Mouse (Mus musculus): Measurements from ENCODE around the gene Ccdc85c. TPM values are rescaled to one million over a fixed set of nuclear protein-coding genes. Genes with fewer than 3 reads are reported as not detected.

The Ccdc85c gene
- polyA plus RNA-seq, 1 experiment, result 7.0 TPM

DNA sequence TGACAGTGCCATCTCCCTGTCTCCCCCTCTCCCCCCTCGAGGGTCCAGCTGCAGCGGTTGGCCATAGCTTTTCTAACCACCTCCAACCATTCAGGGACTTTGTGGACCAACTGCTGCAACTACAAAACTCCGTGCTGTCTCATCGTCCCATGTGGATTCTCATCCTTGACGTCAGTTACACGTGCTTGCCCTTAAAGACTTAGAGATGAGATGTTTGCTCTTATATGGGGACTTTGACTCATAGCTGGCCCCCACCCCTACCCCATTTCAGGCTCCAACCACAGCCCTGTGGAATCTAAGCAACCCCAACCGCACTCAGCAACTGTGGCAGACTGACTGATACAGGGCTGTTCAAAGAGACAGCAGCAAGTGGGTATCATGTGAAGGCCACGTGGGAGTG is 29.9 kb upstream of the Ccdc85c start:
- no peaks in the 10 kb centered on the region for H3K79me3 ChIP-seq (ENCODE audit: low read depth)
- no peaks in the 10 kb centered on the region for H3K27me3 ChIP-seq (ENCODE audit: control insufficient read depth, insufficient read depth, insufficient read length)
- H3K4me3 ChIP-seq (ENCODE audit: insufficient read depth, poor library complexity, severe bottlenecking), result no peak overlapping the region
- TF ChIP-seq MYOD1 (IDR thresholded peaks at IDR 0.05; ENCODE audit: control insufficient read depth, insufficient read length, low read depth), result no peak
- TF ChIP-seq MAX (IDR thresholded peaks at IDR 0.05), result peak; percentile 61
- TF ChIP-seq FOSL1 (IDR thresholded peaks at IDR 0.05; ENCODE audit: insufficient read depth, low read length, poor library complexity, severe bottlenecking), result no peak
- no peaks in the 10 kb centered on the region for H3K79me2 ChIP-seq (ENCODE audit: control insufficient read depth, insufficient read depth)
- H3K36me3 ChIP-seq (ENCODE audit: control insufficient read depth, insufficient read depth), result no peaks in the 10 kb centered on the region
- no peak overlapping the region for H3ac ChIP-seq (ENCODE audit: control insufficient read depth, insufficient read length, low read depth)

DNA sequence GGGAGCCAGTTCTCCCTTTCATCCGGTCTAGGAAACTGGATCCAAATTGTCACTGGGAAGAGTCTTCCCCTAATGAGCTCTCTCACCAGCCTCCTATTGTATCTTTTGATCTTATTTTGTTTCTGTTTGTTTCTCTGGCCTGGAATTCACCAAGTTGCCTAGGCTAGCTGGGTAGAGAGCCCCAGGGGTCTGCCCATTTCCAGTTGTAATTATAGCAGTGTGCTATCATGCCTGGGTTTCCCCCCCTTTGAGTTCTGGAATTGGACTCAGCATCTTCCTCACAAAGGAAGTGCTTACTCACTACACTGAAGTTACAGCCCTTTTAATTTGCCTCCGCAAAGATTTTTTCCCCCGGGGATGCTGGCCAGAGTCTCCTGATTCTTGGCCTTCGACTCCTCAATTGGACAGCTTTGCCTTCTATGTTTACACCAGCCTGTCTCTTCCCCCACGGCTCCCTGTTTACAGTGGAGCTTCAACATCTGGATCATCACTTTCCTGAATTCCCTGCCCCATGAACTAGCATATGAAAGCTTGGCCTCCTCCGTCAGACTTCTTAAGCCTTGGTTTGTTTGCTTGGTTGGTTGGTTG is 28.6 kb upstream of the Ccdc85c start:
- H3ac ChIP-seq (ENCODE audit: control insufficient read depth, insufficient read length, low read depth), result no peak overlapping the region
- no peak overlapping the region for H3K4me3 ChIP-seq (ENCODE audit: insufficient read depth, poor library complexity, severe bottlenecking)
- no peaks in the 10 kb centered on the region for H3K79me3 ChIP-seq (ENCODE audit: low read depth)
- H3K27me3 ChIP-seq (ENCODE audit: control insufficient read depth, insufficient read depth, insufficient read length), result no peaks in the 10 kb centered on the region
- no peaks in the 10 kb centered on the region for H3K79me2 ChIP-seq (ENCODE audit: control insufficient read depth, insufficient read depth)
- H3K36me3 ChIP-seq (ENCODE audit: control insufficient read depth, insufficient read depth), result no peaks in the 10 kb centered on the region
- TF ChIP-seq MAX (IDR thresholded peaks at IDR 0.05), result no peak

DNA sequence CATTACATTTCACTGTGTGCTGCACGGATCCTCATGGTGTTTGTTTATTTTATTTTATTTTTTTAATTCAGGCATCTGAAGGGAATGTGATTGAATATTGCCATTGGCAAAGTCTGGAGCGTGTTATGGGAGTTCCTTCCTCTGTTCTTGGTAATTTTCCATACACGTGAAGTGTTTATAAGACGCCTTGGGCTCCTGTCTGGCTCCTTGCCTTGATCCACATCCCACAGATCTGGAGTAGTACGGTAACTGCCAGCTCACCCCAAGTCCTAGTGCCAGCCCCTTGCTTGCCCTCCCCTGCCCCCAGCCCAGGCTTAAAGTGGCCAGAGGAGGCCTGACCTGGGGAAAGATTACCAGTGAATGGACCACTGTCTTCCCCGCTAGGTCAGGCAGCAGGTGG is 25.8 kb upstream of the Ccdc85c start:
- H3ac ChIP-seq (ENCODE audit: control insufficient read depth, insufficient read length, low read depth), result no peak overlapping the region
- H3K36me3 ChIP-seq (ENCODE audit: control insufficient read depth, insufficient read depth), result no peaks in the 10 kb centered on the region

DNA sequence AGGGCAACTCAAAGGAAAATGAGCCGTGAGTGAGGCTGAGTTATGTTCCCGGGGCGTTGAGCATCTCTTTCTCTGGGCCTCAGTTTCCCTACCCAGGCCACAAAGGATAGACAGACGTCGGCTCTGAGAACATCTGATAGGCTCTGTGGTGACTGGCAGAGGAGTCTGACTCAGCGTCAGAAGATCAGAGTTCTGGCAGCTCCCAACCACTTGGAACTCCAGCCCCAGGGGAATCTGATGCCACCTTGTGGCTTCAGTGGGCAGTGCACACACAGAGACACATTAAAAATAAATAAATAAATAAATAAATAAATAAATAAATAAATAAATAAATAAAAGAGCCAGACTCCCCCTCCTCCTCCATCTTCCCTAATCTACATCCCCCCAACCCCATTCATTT is 21.8 kb upstream of the Ccdc85c start:
- H3K79me3 ChIP-seq (ENCODE audit: low read depth), result no peaks in the 10 kb centered on the region
- no peaks in the 10 kb centered on the region for H3K36me3 ChIP-seq (ENCODE audit: control insufficient read depth, insufficient read depth)
- no peak for TF ChIP-seq CEBPB (IDR thresholded peaks at IDR 0.05; ENCODE audit: low read depth)
- no peak for TF ChIP-seq CTCF (IDR thresholded peaks at IDR 0.05; ENCODE audit: control insufficient read depth, insufficient read depth, insufficient read length)
- TF ChIP-seq FOSL1 (IDR thresholded peaks at IDR 0.05; ENCODE audit: insufficient read depth, low read length, poor library complexity, severe bottlenecking), result no peak
- no peak for TF ChIP-seq USF1 (IDR thresholded peaks at IDR 0.05; ENCODE audit: low read depth)
- no peak for TF ChIP-seq MYOG (IDR thresholded peaks at IDR 0.05; ENCODE audit: control insufficient read depth, extremely low read depth, insufficient read length)
- TF ChIP-seq MAX (IDR thresholded peaks at IDR 0.05), result no peak
- TF ChIP-seq MYOD1 (IDR thresholded peaks at IDR 0.05; ENCODE audit: control insufficient read depth, insufficient read length, low read depth), result no peak
- H3K79me2 ChIP-seq (ENCODE audit: control insufficient read depth, insufficient read depth), result no peaks in the 10 kb centered on the region
- no peak overlapping the region for H3ac ChIP-seq (ENCODE audit: control insufficient read depth, insufficient read length, low read depth)
- no peak overlapping the region for H3K4me3 ChIP-seq (ENCODE audit: insufficient read depth, poor library complexity, severe bottlenecking)
- H3K27me3 ChIP-seq (ENCODE audit: control insufficient read depth, insufficient read depth, insufficient read length), result no peaks in the 10 kb centered on the region

More for the DNA sequence above, 25.8 kb upstream of the Ccdc85c start:
- TF ChIP-seq FOSL1 (IDR thresholded peaks at IDR 0.05; ENCODE audit: insufficient read depth, low read length, poor library complexity, severe bottlenecking) (no peak), CEBPB (IDR thresholded peaks at IDR 0.05; ENCODE audit: low read depth) (no peak), CTCF (IDR thresholded peaks at IDR 0.05; ENCODE audit: control insufficient read depth, insufficient read depth, insufficient read length) (no peak), MYOG (IDR thresholded peaks at IDR 0.05; ENCODE audit: control insufficient read depth, extremely low read depth, insufficient read length) (no peak), MYOD1 (IDR thresholded peaks at IDR 0.05; ENCODE audit: control insufficient read depth, insufficient read length, low read depth) (no peak), MAX (IDR thresholded peaks at IDR 0.05) (no peak), USF1 (IDR thresholded peaks at IDR 0.05; ENCODE audit: low read depth) (no peak)
- H3K79me3 ChIP-seq (ENCODE audit: low read depth), result no peaks in the 10 kb centered on the region
- no peaks in the 10 kb centered on the region for H3K27me3 ChIP-seq (ENCODE audit: control insufficient read depth, insufficient read depth, insufficient read length)
- no peak overlapping the region for H3K4me3 ChIP-seq (ENCODE audit: insufficient read depth, poor library complexity, severe bottlenecking)
- no peaks in the 10 kb centered on the region for H3K79me2 ChIP-seq (ENCODE audit: control insufficient read depth, insufficient read depth)

DNA sequence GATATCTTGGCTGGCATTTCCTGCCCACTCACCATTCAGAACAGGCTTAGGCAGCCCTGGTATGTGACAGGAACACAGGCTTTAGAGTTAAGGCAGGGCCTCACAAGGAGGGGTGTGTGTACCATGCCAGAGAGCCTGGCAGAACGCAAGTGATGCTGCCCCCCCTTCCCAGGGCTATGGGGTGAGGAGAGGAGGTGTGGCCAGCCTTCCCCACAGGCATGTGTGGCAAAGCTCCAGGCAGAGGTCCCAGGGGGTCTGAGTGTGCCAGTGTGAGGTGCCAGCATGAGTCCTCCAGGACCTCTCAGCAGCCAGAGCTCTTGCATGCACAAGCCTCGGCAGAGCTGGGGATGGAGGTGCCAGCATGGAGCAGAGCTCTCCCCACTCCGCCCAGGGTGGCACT is 19.4 kb upstream of the Ccdc85c start:
- peaks cover 11% of the 10 kb centered on the region for H3K27me3 ChIP-seq (ENCODE audit: control insufficient read depth, insufficient read depth, insufficient read length)
- H3K36me3 ChIP-seq (ENCODE audit: control insufficient read depth, insufficient read depth), result no peaks in the 10 kb centered on the region
- H3ac ChIP-seq (ENCODE audit: control insufficient read depth, insufficient read length, low read depth), result no peak overlapping the region
- TF ChIP-seq MYOG (IDR thresholded peaks at IDR 0.05; ENCODE audit: control insufficient read depth, extremely low read depth, insufficient read length) (no peak), FOSL1 (IDR thresholded peaks at IDR 0.05; ENCODE audit: insufficient read depth, low read length, poor library complexity, severe bottlenecking) (no peak), USF1 (IDR thresholded peaks at IDR 0.05; ENCODE audit: low read depth) (no peak), MAX (IDR thresholded peaks at IDR 0.05) (no peak), CTCF (IDR thresholded peaks at IDR 0.05; ENCODE audit: control insufficient read depth, insufficient read depth, insufficient read length) (no peak), CEBPB (IDR thresholded peaks at IDR 0.05; ENCODE audit: low read depth) (no peak), MYOD1 (IDR thresholded peaks at IDR 0.05; ENCODE audit: control insufficient read depth, insufficient read length, low read depth) (no peak)
- H3K79me3 ChIP-seq (ENCODE audit: low read depth), result no peaks in the 10 kb centered on the region
- no peaks in the 10 kb centered on the region for H3K79me2 ChIP-seq (ENCODE audit: control insufficient read depth, insufficient read depth)
- H3K4me3 ChIP-seq (ENCODE audit: insufficient read depth, poor library complexity, severe bottlenecking), result no peak overlapping the region

DNA sequence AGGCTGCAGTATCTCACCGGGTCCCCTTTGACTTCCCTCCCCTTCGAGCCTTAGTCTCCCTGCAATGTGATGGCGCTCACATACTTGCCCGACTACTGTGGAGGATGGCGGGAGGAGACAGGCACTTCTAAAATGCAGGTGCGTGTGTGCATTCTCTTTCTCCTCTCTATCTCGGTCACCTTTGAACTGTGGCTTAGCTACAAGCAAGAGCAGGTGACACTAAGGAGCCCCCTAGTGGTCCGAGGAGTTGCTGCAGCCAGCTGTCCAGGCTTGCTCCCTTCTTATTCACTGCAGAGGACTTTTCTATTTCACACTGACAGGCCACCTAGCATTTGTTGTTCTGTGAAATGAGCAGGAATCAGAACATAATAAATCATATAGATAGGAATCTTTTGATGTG is 17.7 kb upstream of the Ccdc85c start:
- H3K4me3 ChIP-seq (ENCODE audit: insufficient read depth, poor library complexity, severe bottlenecking), result no peak overlapping the region
- no peak overlapping the region for H3ac ChIP-seq (ENCODE audit: control insufficient read depth, insufficient read length, low read depth)
- H3K79me3 ChIP-seq (ENCODE audit: low read depth), result no peaks in the 10 kb centered on the region
- peaks cover 14% of the 10 kb centered on the region for H3K27me3 ChIP-seq (ENCODE audit: control insufficient read depth, insufficient read depth, insufficient read length)
- H3K79me2 ChIP-seq (ENCODE audit: control insufficient read depth, insufficient read depth), result no peaks in the 10 kb centered on the region
- TF ChIP-seq USF1 (IDR thresholded peaks at IDR 0.05; ENCODE audit: low read depth) (no peak), CEBPB (IDR thresholded peaks at IDR 0.05; ENCODE audit: low read depth) (no peak), CTCF (IDR thresholded peaks at IDR 0.05; ENCODE audit: control insufficient read depth, insufficient read depth, insufficient read length) (peak; percentile 59), MYOG (IDR thresholded peaks at IDR 0.05; ENCODE audit: control insufficient read depth, extremely low read depth, insufficient read length) (no peak), MAX (IDR thresholded peaks at IDR 0.05) (no peak), MYOD1 (IDR thresholded peaks at IDR 0.05; ENCODE audit: control insufficient read depth, insufficient read length, low read depth) (no peak), FOSL1 (IDR thresholded peaks at IDR 0.05; ENCODE audit: insufficient read depth, low read length, poor library complexity, severe bottlenecking) (no peak)
- H3K36me3 ChIP-seq (ENCODE audit: control insufficient read depth, insufficient read depth), result no peaks in the 10 kb centered on the region
